Mouse (Mus musculus) common myeloid progenitor, adult 5-6 weeks (primary cell): ENCODE data around the gene Plxna2. TPM values are rescaled to one million over a fixed set of nuclear protein-coding genes. Genes with fewer than 3 reads are reported as not detected.

Source experiments
- ATAC-seq: replicated peaks from 2 replicates; pipeline ENCODE4 v1.8.0; 2016; ENCODE audit warnings: low read depth, mild to moderate bottlenecking, moderate TSS enrichment, inconsistent platforms; ENCODE audit not compliant: poor library complexity, severe bottlenecking
- total RNA-seq: library from RNA; stranded (forward); fragments of 200-1000, 187-1606 nt; gene quantifications from 2 replicates; pipeline ENCODE4 v1.2.3, GENCODE M21; 2017

Plxna2 gene
- total RNA-seq, 1 experiment from 2014 or later = 0.23 TPM

- ATAC-seq = no peak
Observed at GRCm38 (mm10) chr1:194699321-194699720, 81.3 kb downstream of the Plxna2 start.

- no peak for ATAC-seq
Observed at GRCm38 (mm10) chr1:194703235-194703634, 85.2 kb downstream of the Plxna2 start.

GRCm38 (mm10) chr1:194704171-194704855 lies 86.3 kb downstream of the Plxna2 start:
- no peak for ATAC-seq

- ATAC-seq = no peak
Observed at GRCm38 (mm10) chr1:194706566-194706965, 88.5 kb downstream of the Plxna2 start.

- no peak for ATAC-seq
Observed at GRCm38 (mm10) chr1:194712373-194712772, 94.4 kb downstream of the Plxna2 start.

- no peak for ATAC-seq
Observed at GRCm38 (mm10) chr1:194714138-194715031, 96.4 kb downstream of the Plxna2 start.

GRCm38 (mm10) chr1:194717451-194717874 lies 99.4 kb downstream of the Plxna2 start:
- ATAC-seq = no peak

GRCm38 (mm10) chr1:194720406-194720805 lies 102.4 kb downstream of the Plxna2 start:
- no peak for ATAC-seq

GRCm38 (mm10) chr1:194721260-194721659 lies 103.2 kb downstream of the Plxna2 start:
- ATAC-seq = no peak

GRCm38 (mm10) chr1:194722329-194722728 lies 104.3 kb downstream of the Plxna2 start:
- peak; percentile 70; the same call in 1 of the 2 replicates for ATAC-seq

GRCm38 (mm10) chr1:194734836-194735235 lies 116.8 kb downstream of the Plxna2 start:
- no peak for ATAC-seq

- ATAC-seq = no peak
Observed at GRCm38 (mm10) chr1:194739894-194740293, 121.9 kb downstream of the Plxna2 start.

- ATAC-seq = no peak
Observed at GRCm38 (mm10) chr1:194742901-194743422, 124.9 kb downstream of the Plxna2 start.

- no peak for ATAC-seq
Observed at GRCm38 (mm10) chr1:194745177-194745934, 127.3 kb downstream of the Plxna2 start.

GRCm38 (mm10) chr1:194746332-194747249 lies 128.6 kb downstream of the Plxna2 start:
- no peak for ATAC-seq

GRCm38 (mm10) chr1:194747258-194747657 lies 129.2 kb downstream of the Plxna2 start:
- no peak for ATAC-seq

- peak; percentile 80 for ATAC-seq
Observed at GRCm38 (mm10) chr1:194753168-194753567, 135.2 kb downstream of the Plxna2 start.

- no peak for ATAC-seq
Observed at GRCm38 (mm10) chr1:194756001-194756400, 138.0 kb downstream of the Plxna2 start.

- ATAC-seq = no peak
Observed at GRCm38 (mm10) chr1:194756409-194756808, 138.4 kb downstream of the Plxna2 start.
